Mouse (Mus musculus): ENCODE measurements around the gene Lsm2. TPM values are rescaled to one million over a fixed set of nuclear protein-coding genes. Genes with fewer than 3 reads are reported as not detected.

The Lsm2 gene
- polyA plus RNA-seq (2014; fragmentation: Illumina TruSeq; extraction: RNeasy Lipid Tissue Mini Kit (QIAGEN cat#74804); ENCODE audit: low read depth, low replicate concordance), result 115 TPM

DNA sequence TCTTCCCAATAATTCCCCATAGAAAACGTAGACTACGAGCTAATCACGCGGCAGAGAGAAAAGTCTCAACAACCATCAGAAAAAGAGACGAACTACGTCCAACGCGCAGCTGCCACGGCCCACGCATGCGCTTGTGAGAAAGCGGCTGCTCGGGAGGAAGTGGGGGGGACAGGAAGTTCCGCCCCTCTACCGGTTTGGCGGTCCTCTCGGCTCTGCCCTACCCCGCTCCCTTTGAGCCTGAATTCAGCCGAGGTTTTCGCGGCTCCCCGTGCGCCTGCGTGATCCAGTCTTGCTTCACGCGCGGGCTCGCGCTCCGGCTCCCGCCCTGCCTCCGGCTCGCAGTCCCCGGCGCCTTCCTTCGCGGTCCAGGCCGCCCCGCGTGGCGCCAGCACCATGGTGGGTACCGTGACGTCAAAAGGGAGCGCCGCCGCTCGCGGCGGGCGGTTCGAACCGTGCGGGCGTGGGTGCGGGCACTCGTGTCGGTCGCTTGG, at the start of gene Lsm2:
Lsm2 (plus strand) TSS at position 173 of the 491 bp plus-strand sequence.

GRCm38 (mm10) chr17:34959130-34959778, 22.4 kb upstream of the Lsm2 start, which contains the start of gene Hspa1b:
Gene Hspa1b, minus strand, starts transcription at chr17:34959238.

GRCm38 (mm10) chr17:34969822-34970221, 11.8 kb upstream of the Lsm2 start, which contains the start of gene Gm20481:
Gene Gm20481, plus strand, starts transcription at chr17:34969912.

GRCm38 (mm10) chr17:34972069-34972749, 9.5 kb upstream of the Lsm2 start, which contains the start of the genes Hspa1a and Hspa1l:
Gene Hspa1a, minus strand, starts transcription at chr17:34972156.
Gene Hspa1l, plus strand, starts transcription at chr17:34972703.

GRCm38 (mm10) chr17:35000717-35001451, 19.2 kb downstream of the Lsm2 start, which contains the start of gene Vars:
Gene Vars, plus strand, starts transcription at chr17:35000987.

GRCm38 (mm10) chr17:35016376-35016775, 34.7 kb downstream of the Lsm2 start, which contains the start of gene Vwa7:
Gene Vwa7, plus strand, starts transcription at chr17:35016579.

GRCm38 (mm10) chr17:35027277-35028068, 45.8 kb downstream of the Lsm2 start, which contains the start of gene Sapcd1:
Gene Sapcd1, minus strand, starts transcription at chr17:35028016.

Other genes with a start within 250 kb of the Lsm2 start
- gene C4b, start 238.0 kb upstream of the Lsm2 start, polyA plus RNA-seq (2014; fragmentation: Illumina TruSeq; extraction: RNeasy Lipid Tissue Mini Kit (QIAGEN cat#74804); ENCODE audit: low read depth, low replicate concordance), result 1.2 TPM
- not detected for gene Cyp21a1, start 177.3 kb upstream of the Lsm2 start, polyA plus RNA-seq (2014; fragmentation: Illumina TruSeq; extraction: RNeasy Lipid Tissue Mini Kit (QIAGEN cat#74804); ENCODE audit: low read depth, low replicate concordance)
- gene Stk19, start 144.9 kb upstream of the Lsm2 start, polyA plus RNA-seq (2014; fragmentation: Illumina TruSeq; extraction: RNeasy Lipid Tissue Mini Kit (QIAGEN cat#74804); ENCODE audit: low read depth, low replicate concordance), result 8.2 TPM
- 5.8 TPM for gene Dxo, start 144.8 kb upstream of the Lsm2 start, polyA plus RNA-seq (2014; fragmentation: Illumina TruSeq; extraction: RNeasy Lipid Tissue Mini Kit (QIAGEN cat#74804); ENCODE audit: low read depth, low replicate concordance)
- 7.9 TPM for gene Skiv2l, start 131.7 kb upstream of the Lsm2 start, polyA plus RNA-seq (2014; fragmentation: Illumina TruSeq; extraction: RNeasy Lipid Tissue Mini Kit (QIAGEN cat#74804); ENCODE audit: low read depth, low replicate concordance)
- 10.0 TPM for gene Nelfe, start 131.5 kb upstream of the Lsm2 start, polyA plus RNA-seq (2014; fragmentation: Illumina TruSeq; extraction: RNeasy Lipid Tissue Mini Kit (QIAGEN cat#74804); ENCODE audit: low read depth, low replicate concordance)
- 0.43 TPM for gene Cfb, start 119.3 kb upstream of the Lsm2 start, polyA plus RNA-seq (2014; fragmentation: Illumina TruSeq; extraction: RNeasy Lipid Tissue Mini Kit (QIAGEN cat#74804); ENCODE audit: low read depth, low replicate concordance)
- 0.18 TPM for gene Zbtb12, start 102.4 kb upstream of the Lsm2 start, polyA plus RNA-seq (2014; fragmentation: Illumina TruSeq; extraction: RNeasy Lipid Tissue Mini Kit (QIAGEN cat#74804); ENCODE audit: low read depth, low replicate concordance)
- 0.08 TPM for gene Gm20547, start 99.8 kb upstream of the Lsm2 start, polyA plus RNA-seq (2014; fragmentation: Illumina TruSeq; extraction: RNeasy Lipid Tissue Mini Kit (QIAGEN cat#74804); ENCODE audit: low read depth, low replicate concordance)
- gene C2, start 83.6 kb upstream of the Lsm2 start, polyA plus RNA-seq (2014; fragmentation: Illumina TruSeq; extraction: RNeasy Lipid Tissue Mini Kit (QIAGEN cat#74804); ENCODE audit: low read depth, low replicate concordance), result 6.5 TPM
- gene Ehmt2, start 83.4 kb upstream of the Lsm2 start, polyA plus RNA-seq (2014; fragmentation: Illumina TruSeq; extraction: RNeasy Lipid Tissue Mini Kit (QIAGEN cat#74804); ENCODE audit: low read depth, low replicate concordance), result 25.4 TPM
- gene Slc44a4, start 67.4 kb upstream of the Lsm2 start, polyA plus RNA-seq (2014; fragmentation: Illumina TruSeq; extraction: RNeasy Lipid Tissue Mini Kit (QIAGEN cat#74804); ENCODE audit: low read depth, low replicate concordance), result not detected
- gene Neu1, start 50.6 kb upstream of the Lsm2 start, polyA plus RNA-seq (2014; fragmentation: Illumina TruSeq; extraction: RNeasy Lipid Tissue Mini Kit (QIAGEN cat#74804); ENCODE audit: low read depth, low replicate concordance), result 0.41 TPM
- 0.56 TPM for gene Hspa1b, start 22.6 kb upstream of the Lsm2 start, polyA plus RNA-seq (2014; fragmentation: Illumina TruSeq; extraction: RNeasy Lipid Tissue Mini Kit (QIAGEN cat#74804); ENCODE audit: low read depth, low replicate concordance)
- gene Gm20481, start 11.9 kb upstream of the Lsm2 start, polyA plus RNA-seq (2014; fragmentation: Illumina TruSeq; extraction: RNeasy Lipid Tissue Mini Kit (QIAGEN cat#74804); ENCODE audit: low read depth, low replicate concordance), result not detected
- 0.57 TPM for gene Hspa1a, start 9.7 kb upstream of the Lsm2 start, polyA plus RNA-seq (2014; fragmentation: Illumina TruSeq; extraction: RNeasy Lipid Tissue Mini Kit (QIAGEN cat#74804); ENCODE audit: low read depth, low replicate concordance)
- gene Hspa1l, start 9.2 kb upstream of the Lsm2 start, polyA plus RNA-seq (2014; fragmentation: Illumina TruSeq; extraction: RNeasy Lipid Tissue Mini Kit (QIAGEN cat#74804); ENCODE audit: low read depth, low replicate concordance), result 215 TPM
- gene Vars, start 19.1 kb downstream of the Lsm2 start, polyA plus RNA-seq (2014; fragmentation: Illumina TruSeq; extraction: RNeasy Lipid Tissue Mini Kit (QIAGEN cat#74804); ENCODE audit: low read depth, low replicate concordance), result 53.6 TPM
- 0.15 TPM for gene Vwa7, start 34.7 kb downstream of the Lsm2 start, polyA plus RNA-seq (2014; fragmentation: Illumina TruSeq; extraction: RNeasy Lipid Tissue Mini Kit (QIAGEN cat#74804); ENCODE audit: low read depth, low replicate concordance)
- not detected for gene Sapcd1, start 46.2 kb downstream of the Lsm2 start, polyA plus RNA-seq (2014; fragmentation: Illumina TruSeq; extraction: RNeasy Lipid Tissue Mini Kit (QIAGEN cat#74804); ENCODE audit: low read depth, low replicate concordance)
- 8.7 TPM for gene Msh5, start 64.9 kb downstream of the Lsm2 start, polyA plus RNA-seq (2014; fragmentation: Illumina TruSeq; extraction: RNeasy Lipid Tissue Mini Kit (QIAGEN cat#74804); ENCODE audit: low read depth, low replicate concordance)
- gene Clic1, start 68.1 kb downstream of the Lsm2 start, polyA plus RNA-seq (2014; fragmentation: Illumina TruSeq; extraction: RNeasy Lipid Tissue Mini Kit (QIAGEN cat#74804); ENCODE audit: low read depth, low replicate concordance), result 10.5 TPM
- 0.56 TPM for gene Ddah2, start 77.2 kb downstream of the Lsm2 start, polyA plus RNA-seq (2014; fragmentation: Illumina TruSeq; extraction: RNeasy Lipid Tissue Mini Kit (QIAGEN cat#74804); ENCODE audit: low read depth, low replicate concordance)
- 19.3 TPM for gene Ly6g6c, start 83.5 kb downstream of the Lsm2 start, polyA plus RNA-seq (2014; fragmentation: Illumina TruSeq; extraction: RNeasy Lipid Tissue Mini Kit (QIAGEN cat#74804); ENCODE audit: low read depth, low replicate concordance)
- 1.5 TPM for gene Mpig6b, start 84.3 kb downstream of the Lsm2 start, polyA plus RNA-seq (2014; fragmentation: Illumina TruSeq; extraction: RNeasy Lipid Tissue Mini Kit (QIAGEN cat#74804); ENCODE audit: low read depth, low replicate concordance)
- gene Ly6g6e, start 95.0 kb downstream of the Lsm2 start, polyA plus RNA-seq (2014; fragmentation: Illumina TruSeq; extraction: RNeasy Lipid Tissue Mini Kit (QIAGEN cat#74804); ENCODE audit: low read depth, low replicate concordance), result not detected
- not detected for gene Ly6g6d, start 96.2 kb downstream of the Lsm2 start, polyA plus RNA-seq (2014; fragmentation: Illumina TruSeq; extraction: RNeasy Lipid Tissue Mini Kit (QIAGEN cat#74804); ENCODE audit: low read depth, low replicate concordance)
- not detected for gene Ly6g6f, start 103.7 kb downstream of the Lsm2 start, polyA plus RNA-seq (2014; fragmentation: Illumina TruSeq; extraction: RNeasy Lipid Tissue Mini Kit (QIAGEN cat#74804); ENCODE audit: low read depth, low replicate concordance)
- gene Abhd16a, start 107.4 kb downstream of the Lsm2 start, polyA plus RNA-seq (2014; fragmentation: Illumina TruSeq; extraction: RNeasy Lipid Tissue Mini Kit (QIAGEN cat#74804); ENCODE audit: low read depth, low replicate concordance), result 8.2 TPM
- not detected for gene Ly6g5c, start 126.4 kb downstream of the Lsm2 start, polyA plus RNA-seq (2014; fragmentation: Illumina TruSeq; extraction: RNeasy Lipid Tissue Mini Kit (QIAGEN cat#74804); ENCODE audit: low read depth, low replicate concordance)
- not detected for gene Ly6g5b, start 133.6 kb downstream of the Lsm2 start, polyA plus RNA-seq (2014; fragmentation: Illumina TruSeq; extraction: RNeasy Lipid Tissue Mini Kit (QIAGEN cat#74804); ENCODE audit: low read depth, low replicate concordance)
- gene Gpank1, start 139.6 kb downstream of the Lsm2 start, polyA plus RNA-seq (2014; fragmentation: Illumina TruSeq; extraction: RNeasy Lipid Tissue Mini Kit (QIAGEN cat#74804); ENCODE audit: low read depth, low replicate concordance), result 8.7 TPM
- gene Csnk2b, start 140.2 kb downstream of the Lsm2 start, polyA plus RNA-seq (2014; fragmentation: Illumina TruSeq; extraction: RNeasy Lipid Tissue Mini Kit (QIAGEN cat#74804); ENCODE audit: low read depth, low replicate concordance), result 948 TPM
- gene D17H6S53E, start 144.5 kb downstream of the Lsm2 start, polyA plus RNA-seq (2014; fragmentation: Illumina TruSeq; extraction: RNeasy Lipid Tissue Mini Kit (QIAGEN cat#74804); ENCODE audit: low read depth, low replicate concordance), result 0.28 TPM
- not detected for gene Apom, start 150.2 kb downstream of the Lsm2 start, polyA plus RNA-seq (2014; fragmentation: Illumina TruSeq; extraction: RNeasy Lipid Tissue Mini Kit (QIAGEN cat#74804); ENCODE audit: low read depth, low replicate concordance)
- 44.2 TPM for gene Bag6, start 153.3 kb downstream of the Lsm2 start, polyA plus RNA-seq (2014; fragmentation: Illumina TruSeq; extraction: RNeasy Lipid Tissue Mini Kit (QIAGEN cat#74804); ENCODE audit: low read depth, low replicate concordance)
- gene Prrc2a, start 183.0 kb downstream of the Lsm2 start, polyA plus RNA-seq (2014; fragmentation: Illumina TruSeq; extraction: RNeasy Lipid Tissue Mini Kit (QIAGEN cat#74804); ENCODE audit: low read depth, low replicate concordance), result 14.1 TPM
- 379 TPM for gene Aif1, start 194.2 kb downstream of the Lsm2 start, polyA plus RNA-seq (2014; fragmentation: Illumina TruSeq; extraction: RNeasy Lipid Tissue Mini Kit (QIAGEN cat#74804); ENCODE audit: low read depth, low replicate concordance)
- gene Lst1, start 206.6 kb downstream of the Lsm2 start, polyA plus RNA-seq (2014; fragmentation: Illumina TruSeq; extraction: RNeasy Lipid Tissue Mini Kit (QIAGEN cat#74804); ENCODE audit: low read depth, low replicate concordance), result not detected
- gene Ltb, start 212.6 kb downstream of the Lsm2 start, polyA plus RNA-seq (2014; fragmentation: Illumina TruSeq; extraction: RNeasy Lipid Tissue Mini Kit (QIAGEN cat#74804); ENCODE audit: low read depth, low replicate concordance), result not detected
- gene Tnf, start 220.1 kb downstream of the Lsm2 start, polyA plus RNA-seq (2014; fragmentation: Illumina TruSeq; extraction: RNeasy Lipid Tissue Mini Kit (QIAGEN cat#74804); ENCODE audit: low read depth, low replicate concordance), result not detected
- gene Lta, start 223.5 kb downstream of the Lsm2 start, polyA plus RNA-seq (2014; fragmentation: Illumina TruSeq; extraction: RNeasy Lipid Tissue Mini Kit (QIAGEN cat#74804); ENCODE audit: low read depth, low replicate concordance), result not detected
- gene Gm16181, start 239.0 kb downstream of the Lsm2 start, polyA plus RNA-seq (2014; fragmentation: Illumina TruSeq; extraction: RNeasy Lipid Tissue Mini Kit (QIAGEN cat#74804); ENCODE audit: low read depth, low replicate concordance), result not detected

Data from testis, adult 10 weeks (tissue).